Mouse (Mus musculus) liver (tissue): Measurements from ENCODE around the gene Ugt1a1.
"Not testable (repeated sequence)": the region's sequence is repeated elsewhere in the genome, so short reads cannot be mapped to it uniquely, and the experiment has no call there.

Experiments
- DNase-seq: peaks from one replicate; pipeline ENCODE4 v3.0.0-alpha.2; 2020; ENCODE audit warnings: mixed read lengths

Gene Ugt1a1

DNA sequence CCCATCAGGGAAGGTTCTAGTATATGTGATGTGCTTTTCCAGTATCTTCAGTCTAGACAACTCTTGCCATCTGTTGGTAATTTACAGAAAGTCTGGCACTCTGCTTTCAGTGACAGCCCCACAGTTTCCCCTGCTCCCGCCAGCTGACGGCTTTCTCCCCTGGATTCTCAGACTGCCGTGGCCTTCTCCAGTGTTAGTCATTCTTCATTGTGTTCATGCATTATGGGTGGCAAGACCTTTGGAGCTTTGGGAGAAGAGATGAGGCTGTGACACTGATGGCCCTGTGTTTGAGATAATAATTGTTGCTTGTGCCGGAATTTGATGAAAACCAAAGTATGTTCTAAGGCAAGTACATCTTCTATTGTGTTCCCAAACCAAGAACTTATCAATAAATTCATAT, 6.8 kb downstream of the Ugt1a1 start:
- no peak for DNase-seq

DNA sequence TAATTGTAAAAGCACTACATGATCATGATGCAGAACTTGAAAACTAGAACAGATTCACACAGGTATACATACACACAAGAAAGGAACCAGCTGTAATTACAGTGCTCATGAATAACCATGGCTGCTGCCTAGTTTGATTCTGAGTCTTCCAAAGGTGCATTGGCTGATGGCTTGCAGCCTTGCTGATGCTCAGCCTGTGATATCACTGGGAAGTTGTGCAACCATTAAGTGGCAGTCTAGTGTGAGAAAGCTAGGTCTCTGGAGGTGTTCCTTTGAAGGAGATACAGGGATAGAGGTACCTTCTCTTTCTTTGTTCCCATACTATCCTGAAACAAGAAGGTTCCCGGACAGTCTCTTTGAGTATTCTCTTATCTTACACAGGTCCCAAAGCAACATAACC, 7.3 kb downstream of the Ugt1a1 start:
- no peak for DNase-seq

DNA sequence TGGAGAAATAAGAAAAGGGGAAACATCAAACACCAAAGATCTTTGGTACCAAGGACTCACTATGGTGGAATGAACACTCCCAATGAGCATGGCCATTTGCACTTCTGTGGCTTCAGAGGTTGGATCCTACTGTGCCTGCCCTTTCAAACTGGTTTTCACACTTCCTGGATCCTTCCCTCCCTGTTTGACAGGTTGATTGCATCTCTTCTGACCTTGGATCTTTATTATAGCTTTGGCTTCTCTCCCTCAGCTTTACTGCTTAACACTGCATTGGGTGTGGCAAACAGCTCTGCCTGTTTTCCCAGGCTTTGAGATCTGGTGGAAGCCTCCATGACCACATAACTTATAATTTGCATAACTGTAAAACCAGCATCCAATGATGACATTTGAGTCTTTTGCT, 8.6 kb downstream of the Ugt1a1 start:
- DNase-seq: no peak

DNA sequence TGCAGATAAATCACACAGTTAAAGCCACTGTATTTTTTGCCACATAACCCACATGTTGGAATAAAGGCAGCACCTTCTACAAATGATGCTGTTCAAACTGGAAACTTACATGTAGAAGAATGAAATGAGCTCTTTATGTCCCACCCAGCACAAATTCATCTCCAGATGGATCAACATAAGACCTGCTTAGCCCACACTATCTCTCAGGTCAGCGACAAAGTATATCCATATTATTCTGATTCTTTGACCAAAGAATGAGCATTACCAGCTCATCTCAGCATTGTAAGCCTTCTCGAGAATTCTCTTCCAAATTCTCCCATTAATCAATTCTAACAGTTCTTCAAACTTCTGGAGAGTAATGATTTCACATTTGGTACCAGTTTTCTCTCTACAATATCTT, 10.5 kb downstream of the Ugt1a1 start:
- DNase-seq: no peak

DNA sequence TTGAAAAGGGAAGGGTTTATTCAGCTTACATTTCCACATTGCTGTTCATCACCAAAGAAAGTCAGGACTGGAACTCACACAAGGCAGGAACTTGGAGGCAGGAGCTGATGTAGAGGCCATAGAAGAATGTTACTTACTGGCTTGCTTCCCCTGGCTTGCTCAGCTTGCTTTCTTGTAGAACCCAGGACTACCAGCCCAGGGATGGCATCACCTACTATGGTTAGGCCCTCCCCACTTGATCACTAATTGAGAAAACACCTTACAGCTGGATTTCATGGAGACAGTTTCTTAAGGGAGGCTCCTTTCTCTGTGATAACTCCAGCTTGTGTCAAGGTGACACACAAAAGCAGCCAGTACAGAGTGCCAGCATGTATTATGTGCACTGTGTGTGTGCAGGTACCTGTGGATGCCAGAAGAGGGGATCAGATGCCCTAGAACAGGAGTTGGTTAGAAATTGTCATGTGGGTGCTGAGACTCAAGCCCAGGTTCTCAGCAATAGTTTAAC, 11.3 kb downstream of the Ugt1a1 start:
- DNase-seq: not testable (repeated sequence)

DNA sequence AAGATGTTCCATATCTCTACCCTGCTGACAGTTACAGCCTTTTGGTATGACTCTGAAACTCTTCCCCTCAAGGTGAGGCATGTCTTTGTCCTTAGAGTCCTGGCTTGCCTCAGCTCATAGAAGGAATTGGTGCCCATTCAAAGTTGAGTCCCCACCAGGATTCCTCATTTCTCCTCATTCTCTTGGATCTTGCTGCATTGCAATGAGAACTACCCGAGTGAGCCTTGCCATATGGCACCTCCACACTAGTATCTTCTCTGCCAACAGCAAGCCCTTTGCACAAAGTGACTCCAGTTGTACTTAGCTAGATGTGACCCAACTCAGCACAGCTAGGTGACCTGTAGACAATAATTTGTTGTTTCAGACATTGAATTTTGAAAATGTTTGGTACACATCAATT, 11.8 kb downstream of the Ugt1a1 start:
- DNase-seq: no peak

DNA sequence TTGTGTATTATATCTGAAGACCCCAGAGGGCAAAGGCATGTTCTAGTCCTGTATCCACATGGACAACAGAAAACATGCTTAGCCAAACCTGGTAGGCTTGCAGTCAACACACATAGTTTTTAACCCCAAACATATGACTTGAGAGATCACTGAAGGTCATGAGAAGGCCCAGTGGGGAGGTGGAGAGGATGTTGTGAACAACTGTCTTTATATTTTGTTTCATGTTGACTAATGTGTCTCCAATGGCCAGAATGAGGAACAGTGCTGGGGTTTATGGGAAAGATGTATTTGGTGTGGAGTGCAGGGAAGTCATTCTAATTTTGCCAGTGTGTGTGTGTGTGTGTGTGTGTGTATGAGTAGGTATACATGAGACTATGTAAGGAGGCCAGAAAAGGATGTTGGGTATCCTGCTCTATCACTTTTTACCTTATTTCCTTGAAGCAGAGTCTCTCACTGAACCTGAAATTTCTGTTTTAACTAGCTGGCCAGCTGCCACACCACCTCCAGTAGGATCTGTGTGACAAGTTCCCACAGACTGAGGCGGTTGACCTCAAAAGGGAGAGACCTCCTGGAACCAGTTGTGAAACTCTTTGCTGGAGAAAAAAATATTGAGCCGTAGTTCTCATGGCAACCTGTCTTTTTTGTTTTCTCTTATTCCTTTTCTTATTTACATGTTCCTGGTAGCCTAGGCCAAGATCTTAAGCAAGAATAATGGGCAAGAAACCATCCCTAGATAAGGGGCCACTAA, 12.4 kb downstream of the Ugt1a1 start:
- DNase-seq: no peak

DNA sequence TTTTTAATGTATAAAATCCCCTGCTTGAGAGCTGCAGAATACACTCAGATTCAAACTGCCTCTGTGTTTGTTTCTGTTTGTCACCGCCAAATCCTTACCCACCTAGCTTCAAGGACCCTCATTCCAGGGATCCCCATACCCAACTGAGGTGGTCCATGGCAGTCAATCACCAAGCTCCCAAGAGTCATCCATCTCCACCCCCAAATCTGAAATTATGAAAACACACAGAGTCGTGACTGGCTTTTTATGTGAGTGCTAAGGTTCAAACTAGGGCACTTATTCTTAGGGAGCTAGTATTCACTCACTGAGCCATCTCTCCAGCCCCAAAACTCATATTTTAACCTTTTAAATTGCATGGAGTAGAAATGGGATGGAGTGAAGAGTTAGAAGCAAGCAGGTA, 13.5 kb downstream of the Ugt1a1 start:
- not testable (repeated sequence) for DNase-seq

DNA sequence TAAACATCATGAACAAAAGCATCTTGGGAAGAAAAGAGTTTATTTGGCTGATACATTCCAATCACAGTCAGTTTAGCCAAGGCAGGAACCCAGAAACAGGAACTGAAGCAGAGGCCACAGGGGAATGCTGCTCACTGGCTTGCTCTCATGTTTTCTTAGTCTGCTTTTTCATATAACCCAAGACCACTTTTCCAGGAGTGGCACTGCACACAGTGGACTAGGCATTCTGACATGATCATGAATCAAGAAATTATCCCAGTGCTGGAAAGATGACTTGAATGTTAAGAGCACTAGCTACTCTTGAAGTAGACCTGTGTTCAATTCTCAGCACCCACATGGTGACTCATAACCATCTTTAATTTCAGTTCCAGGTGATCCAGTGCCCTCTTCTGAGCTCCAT, 14.0 kb downstream of the Ugt1a1 start:
- no peak for DNase-seq

DNA sequence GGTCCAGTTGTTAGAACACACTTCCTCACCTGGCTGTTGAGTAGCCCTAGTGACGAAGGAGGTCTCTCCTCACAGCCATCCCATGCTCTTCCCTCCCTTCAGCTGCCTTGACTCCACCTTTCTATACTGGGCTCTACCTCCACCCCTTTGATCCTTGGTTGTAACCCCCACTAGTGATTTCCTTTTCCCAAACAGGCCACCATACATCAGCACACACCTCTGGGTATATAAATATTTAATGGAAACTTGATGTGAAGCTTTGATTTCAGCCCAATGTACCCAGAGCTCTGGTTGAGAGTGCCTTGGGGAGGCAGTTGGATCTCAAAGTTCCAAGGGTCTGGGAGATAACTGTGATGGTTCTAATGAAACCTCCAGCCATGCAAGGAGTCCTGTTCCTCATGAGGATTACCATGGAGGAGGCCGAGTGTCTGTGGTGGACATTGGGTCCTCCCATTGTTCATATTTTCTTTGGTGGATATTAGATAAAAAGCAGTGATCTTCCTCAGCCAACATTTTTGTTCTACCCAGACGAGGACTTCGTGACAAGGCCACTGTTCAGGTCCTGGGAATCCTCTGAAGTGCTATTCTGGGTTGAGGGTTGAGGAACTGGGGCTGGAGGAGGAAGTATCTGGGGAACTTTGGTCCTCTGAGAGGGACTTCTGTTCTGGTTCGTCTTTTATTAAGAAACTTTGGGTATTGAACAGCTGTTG, 15.1 kb downstream of the Ugt1a1 start, which contains the start of gene Mroh2a:
Mroh2a (plus strand) TSS at position 317 of the 710 bp plus-strand sequence.
- no peak for DNase-seq

DNA sequence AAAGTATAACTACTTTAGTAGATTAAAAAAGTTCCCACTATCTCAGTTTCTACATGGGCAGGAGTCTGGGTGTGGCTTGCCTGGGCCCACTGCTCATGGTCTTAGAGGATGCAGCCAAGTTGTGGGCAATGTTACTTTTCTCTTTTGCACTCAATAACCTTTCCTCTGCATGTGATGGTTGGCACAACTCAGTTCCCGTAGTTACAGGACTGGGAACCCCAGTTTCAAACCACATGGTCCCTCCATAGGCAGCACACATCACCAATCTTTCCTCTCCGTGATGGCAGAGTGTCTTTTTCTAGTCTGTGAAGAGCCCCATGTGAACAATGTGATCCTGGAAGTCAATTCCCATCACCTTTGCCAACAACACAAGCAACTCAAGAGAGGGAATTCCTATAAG, 15.7 kb downstream of the Ugt1a1 start:
- no peak for DNase-seq

DNA sequence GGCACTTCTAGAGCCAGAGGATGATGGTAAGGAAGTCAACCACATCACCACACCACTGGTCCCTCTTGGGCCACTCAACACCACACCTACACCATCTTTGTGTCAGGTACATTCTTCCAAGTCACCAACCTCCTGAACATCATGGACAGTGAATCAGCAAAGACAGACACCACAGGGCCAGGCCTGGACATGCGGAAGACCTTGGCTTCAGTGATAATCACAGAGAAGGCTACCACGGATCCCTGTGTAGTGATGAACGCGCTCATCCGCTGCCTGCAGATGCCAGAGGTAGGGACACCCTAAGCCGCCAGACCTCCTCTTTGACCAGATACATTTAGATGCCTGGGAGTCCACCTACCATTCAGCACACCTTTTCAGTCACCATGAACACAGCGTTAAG, 16.4 kb downstream of the Ugt1a1 start:
- DNase-seq: no peak

DNA sequence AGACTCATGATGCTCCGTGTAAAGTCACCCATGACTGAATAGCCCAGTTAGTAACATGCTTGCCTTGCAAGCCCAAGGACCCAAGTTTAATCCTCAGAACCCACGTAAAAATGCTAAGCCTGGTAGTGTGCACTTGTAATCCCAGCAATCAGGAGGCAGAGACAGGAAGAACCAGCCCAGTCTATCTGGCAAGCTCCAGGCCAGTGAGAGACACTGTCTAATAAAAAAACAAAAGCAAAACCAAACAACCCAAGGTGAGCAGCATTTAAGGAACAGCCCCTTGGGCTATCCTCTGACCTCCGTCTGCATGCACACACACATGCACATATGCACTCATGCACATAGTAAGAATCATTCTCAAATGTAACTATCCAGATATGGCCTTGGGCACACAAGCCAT, 17.8 kb downstream of the Ugt1a1 start:
- DNase-seq: no peak

DNA sequence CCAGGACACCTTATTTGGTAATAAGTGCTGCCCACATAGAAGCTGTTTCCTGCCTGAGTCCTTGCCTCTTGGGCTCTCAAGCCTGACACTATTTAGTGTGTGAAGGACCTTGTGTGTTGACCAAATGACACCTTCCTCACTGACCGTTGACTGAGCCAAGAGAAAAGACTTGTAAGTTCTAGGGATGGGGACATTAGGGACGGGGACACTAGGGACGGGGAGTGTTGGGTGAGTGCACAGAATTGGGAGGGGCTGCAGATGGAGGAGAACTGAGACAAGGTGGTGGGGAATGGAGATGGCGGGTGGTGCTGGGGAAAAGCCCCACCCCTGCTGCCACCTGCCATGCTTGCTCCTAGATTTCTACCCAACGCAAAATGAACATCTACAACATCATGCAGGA, 18.2 kb downstream of the Ugt1a1 start:
- no peak for DNase-seq

DNA sequence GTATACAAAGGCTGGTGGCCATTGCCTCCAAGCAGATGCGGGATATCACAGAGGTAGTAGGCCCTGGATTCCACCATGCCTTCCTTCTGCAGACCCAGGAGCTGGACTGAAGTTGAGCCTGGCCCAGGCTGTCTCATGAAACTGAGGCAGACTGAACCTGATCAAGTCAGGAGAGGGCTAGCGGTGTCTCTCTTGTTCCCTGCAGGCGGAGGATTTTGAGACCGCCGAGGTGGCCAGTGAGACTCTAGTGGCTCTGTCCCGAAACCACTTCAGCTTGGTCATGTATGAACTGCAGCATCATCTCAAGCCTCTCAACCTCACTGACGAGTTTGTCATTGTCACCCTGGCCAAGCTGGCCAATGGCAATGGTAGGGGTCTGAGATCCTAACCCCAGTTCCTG, 18.7 kb downstream of the Ugt1a1 start:
- no peak for DNase-seq

DNA sequence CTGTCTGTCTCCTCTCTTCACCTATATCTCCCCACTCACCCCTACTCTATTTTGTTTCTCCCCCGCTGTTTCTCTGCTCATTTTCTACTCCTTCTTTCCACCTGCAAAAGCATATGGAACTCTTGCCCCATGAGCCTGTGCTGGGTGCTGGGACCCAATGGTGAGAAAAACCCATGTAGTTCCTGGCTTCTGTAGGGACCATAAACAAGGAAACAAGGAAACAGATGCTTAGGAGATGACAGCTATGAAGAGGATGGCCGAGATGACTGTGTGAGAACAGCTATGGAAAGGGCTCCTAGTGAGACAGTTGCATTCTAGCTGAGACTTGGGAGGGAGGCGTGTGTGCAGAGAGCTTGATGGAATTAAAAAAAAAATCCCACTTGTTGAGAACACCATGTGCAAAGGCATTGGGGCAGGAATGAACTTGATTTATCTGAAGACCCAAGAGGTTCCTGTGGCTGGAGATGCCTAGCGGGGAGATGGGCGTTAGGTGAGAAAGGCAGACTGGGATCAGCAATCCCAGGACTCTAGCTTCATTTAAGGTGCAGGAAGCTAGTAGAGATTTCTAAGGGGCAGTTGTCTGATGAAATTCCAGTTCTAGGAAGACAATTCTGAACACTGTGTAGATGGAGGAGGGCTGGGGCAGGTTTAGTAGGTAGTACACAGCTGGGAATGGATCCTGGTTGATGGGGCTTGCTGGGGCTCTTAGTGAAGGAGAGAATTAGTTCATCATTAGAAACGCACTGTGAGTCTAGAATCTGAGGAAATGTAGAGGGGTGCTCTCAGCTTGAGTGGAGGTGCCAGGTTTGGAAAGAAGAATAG, 19.4 kb downstream of the Ugt1a1 start:
- no peak for DNase-seq

DNA sequence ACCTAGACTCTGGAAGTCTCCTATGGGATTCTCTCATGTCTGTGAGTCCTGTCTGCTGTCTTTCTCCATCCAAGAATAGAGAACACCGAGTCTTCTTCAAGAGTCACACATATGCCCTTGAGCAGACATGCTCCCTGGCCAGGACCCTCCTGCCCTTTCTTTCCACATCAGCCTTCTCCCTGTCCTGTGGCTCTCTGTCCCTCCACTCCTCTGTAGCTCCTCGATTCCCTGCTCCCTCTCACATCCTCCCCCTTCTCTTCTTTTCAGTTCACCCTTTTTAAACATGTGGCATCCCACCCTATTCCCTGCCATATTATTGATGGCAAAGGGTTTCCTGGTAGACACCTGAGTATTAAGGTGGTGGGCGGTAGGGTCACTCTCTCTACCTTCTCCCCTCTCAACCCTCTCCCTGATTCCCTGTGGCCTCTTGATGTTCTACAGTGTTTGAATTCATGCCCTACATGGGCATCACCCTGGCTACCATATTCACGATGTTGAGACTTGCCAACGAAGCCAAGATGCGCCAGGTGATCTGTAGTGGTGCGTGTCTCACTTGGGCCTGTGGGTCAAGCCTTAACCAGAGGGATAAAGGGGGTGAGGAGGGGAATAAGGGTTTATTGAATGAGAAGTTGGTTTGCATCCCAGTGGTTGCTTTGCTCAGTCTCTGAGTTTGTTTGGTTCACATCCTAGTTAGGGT, 20.2 kb downstream of the Ugt1a1 start:
- DNase-seq: no peak

DNA sequence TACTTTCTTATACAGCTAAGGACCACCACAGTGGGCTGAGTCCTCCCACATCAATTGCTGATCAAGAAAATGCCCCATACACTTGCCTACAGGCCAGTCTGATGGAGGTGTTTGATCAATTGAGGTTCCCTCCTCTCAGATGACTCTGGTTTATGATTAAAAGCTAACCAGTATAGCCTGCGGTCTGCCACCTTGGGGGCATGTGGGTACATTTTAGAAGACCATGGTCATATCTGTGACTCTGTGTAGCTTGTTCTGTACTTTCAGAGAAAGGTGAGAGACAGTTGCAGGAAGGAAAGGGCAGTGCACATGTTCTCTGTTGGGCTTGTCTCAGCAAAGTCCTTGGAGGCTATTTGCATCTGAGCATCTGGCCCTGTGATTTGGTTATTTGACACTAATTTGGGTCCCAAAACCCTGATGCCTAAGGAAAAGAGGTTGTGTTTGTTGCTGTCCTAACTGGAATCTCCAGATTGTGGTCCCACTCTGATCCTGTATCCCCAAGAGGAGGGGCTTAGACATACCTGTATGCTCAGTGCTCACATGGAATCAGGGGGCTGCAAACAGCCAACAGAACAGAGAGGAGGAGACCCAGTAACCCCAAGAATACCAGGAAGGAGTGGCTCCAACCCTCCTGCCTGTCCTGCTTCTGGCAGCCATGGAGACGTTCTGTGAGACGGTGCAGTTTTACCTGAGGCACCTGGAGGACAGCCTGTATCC, 21.1 kb downstream of the Ugt1a1 start:
- DNase-seq: no peak

DNA sequence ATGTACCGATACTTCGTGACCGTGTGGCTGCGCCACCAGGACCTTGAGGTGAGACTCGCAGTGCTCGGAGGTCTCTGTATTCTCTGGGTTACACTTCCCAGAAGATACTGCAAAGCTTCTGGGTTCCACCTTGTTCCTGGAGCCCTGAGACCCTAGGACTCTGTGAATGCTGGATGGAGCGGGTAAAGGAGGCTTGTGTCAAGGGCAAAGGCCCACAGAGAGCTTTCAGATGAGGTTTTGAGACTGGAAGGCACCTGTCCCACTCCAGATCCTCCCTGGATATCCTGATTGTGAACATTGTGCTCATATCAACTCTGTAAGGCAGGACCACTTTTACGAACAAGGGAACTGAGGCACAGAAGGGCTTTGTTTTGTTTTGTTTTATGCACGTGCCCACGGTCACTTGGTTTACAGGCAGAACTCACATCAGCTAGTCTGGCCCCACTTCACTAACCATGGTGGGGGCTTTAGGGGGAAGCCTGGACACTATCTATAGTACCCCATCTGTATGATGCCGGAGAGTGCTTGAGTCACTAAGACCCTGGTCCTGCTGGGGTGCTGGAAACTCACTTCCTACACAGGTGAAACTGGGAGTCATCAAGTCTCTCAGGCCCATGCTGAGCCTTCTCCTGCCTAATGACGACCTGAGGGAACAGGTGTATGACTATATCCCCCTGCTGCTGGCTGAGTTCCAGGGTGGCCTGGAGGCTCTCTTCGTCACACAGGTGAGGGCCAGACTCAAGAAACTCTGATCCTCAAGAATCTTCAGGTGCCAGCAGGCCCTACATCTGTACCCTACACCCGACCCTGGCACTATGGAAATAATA, 21.9 kb downstream of the Ugt1a1 start:
- DNase-seq: no peak

DNA sequence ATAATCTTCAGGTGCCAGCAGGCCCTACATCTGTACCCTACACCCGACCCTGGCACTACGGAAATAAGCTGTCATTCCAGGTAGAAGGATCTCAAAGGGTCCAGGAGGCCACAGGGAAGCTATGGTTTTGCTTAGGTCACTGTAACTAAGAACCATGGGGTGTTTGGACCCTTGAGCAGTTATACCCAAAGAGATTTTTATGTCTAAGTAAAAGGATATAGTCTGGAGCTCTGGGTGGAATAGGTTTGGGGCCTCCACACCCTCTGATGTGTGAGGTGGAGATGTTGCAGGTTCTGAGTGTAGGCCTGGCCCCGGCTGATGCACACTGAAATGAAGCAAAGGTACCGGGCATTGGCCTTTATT, 22.5 kb downstream of the Ugt1a1 start:
- DNase-seq: no peak

DNA sequence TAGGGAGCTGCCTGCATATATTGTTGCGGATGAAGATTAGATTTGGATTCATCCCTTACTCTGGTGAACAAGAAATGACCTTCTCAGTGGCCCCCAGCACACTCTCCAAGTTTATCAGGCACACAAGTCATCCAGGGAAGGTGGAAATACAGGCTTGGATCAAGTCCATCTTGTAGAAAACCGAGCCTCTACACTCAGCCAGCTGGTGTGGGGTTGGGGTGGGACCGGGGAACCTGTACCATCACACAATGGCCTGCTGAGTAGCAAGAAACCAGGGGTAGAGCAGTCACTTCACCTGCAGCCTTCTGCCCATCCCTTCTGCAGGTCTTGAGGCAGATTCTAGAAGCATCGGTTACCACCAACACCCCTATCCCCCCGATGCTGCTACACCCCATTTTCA, 22.9 kb downstream of the Ugt1a1 start:
- DNase-seq: no peak
